Mouse (Mus musculus) ES-E14 (cell line): Measurements from ENCODE around the gene Pcbp3.

Experiments
- CHD2 ChIP-seq: IDR thresholded peaks from 2 replicates; pipeline ENCODE4 v1.6.1; 2014; ENCODE audit warnings: mild to moderate bottlenecking, low read depth, low read length, inconsistent platforms
- ZC3H11A ChIP-seq: IDR thresholded peaks from 2 replicates; pipeline ENCODE4 v1.6.1; 2012; ENCODE audit warnings: low read depth, mild to moderate bottlenecking, inconsistent platforms, low read length, borderline replicate concordance

DNA sequence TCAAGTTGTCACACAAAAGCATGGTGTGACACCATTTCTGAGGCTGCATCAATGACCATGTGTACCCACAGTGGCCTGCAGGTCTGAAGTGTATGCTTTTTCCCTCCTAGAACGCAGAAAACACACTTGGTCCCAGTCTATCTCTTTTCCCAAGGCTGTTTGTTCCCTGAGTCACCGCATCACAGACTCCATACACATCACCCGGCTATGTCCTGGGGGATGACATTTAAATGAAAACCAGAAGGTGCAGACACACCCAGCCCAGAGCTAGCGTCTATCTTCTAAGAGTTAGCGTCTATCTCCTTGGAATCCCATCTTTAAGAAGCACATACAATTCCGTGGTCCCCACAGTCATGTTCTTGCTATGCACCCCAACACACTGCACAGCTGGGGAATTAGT lies 192.1 kb downstream of the Pcbp3 start:
- no peak for TF ChIP-seq CHD2
- no peak for TF ChIP-seq ZC3H11A
